Mouse (Mus musculus): Measurements from ENCODE around the gene Eif3l. TPM values are rescaled to one million over a fixed set of nuclear protein-coding genes. Genes with fewer than 3 reads are reported as not detected.

Eif3l gene
- polyA plus RNA-seq, 1 experiment from 2014 or later = 165 TPM

GRCm38 (mm10) chr15:79060887-79061565 is 14.0 kb upstream of the Eif3l start:
- Histone ChIP-seq H3K4me2 (ENCODE audit: low read length) (no peak overlapping the region), H3K9me3 (replicated peaks; ENCODE audit: control insufficient read depth, low read length, poor library complexity, severe bottlenecking) (no peaks in the 10 kb centered on the region), H3K27ac (ENCODE audit: low read length) (no peak overlapping the region), H3K27me3 (ENCODE audit: control insufficient read depth, insufficient read depth, low read depth, low read length) (no peaks in the 10 kb centered on the region), H3K4me3 (ENCODE audit: low read depth, low read length) (no peak overlapping the region), H3K4me1 (ENCODE audit: control insufficient read depth, insufficient read depth, low read length) (peaks cover 16% of the 10 kb centered on the region), H3K9ac (ENCODE audit: low read depth, low read length) (no peak overlapping the region), H3K36me3 (ENCODE audit: control insufficient read depth, insufficient read depth, low read length) (peaks cover 25% of the 10 kb centered on the region)
- WGBS = 85% methylated on average over 14 of the region's 14 CpGs
- no peak for ATAC-seq

- ATAC-seq = peak; percentile 100
- Histone ChIP-seq H3K36me3 (ENCODE audit: control insufficient read depth, insufficient read depth, low read length) (peaks cover 18% of the 10 kb centered on the region), H3K4me2 (ENCODE audit: low read length) (peak within 1 kb of the TSS; percentile 87), H3K27ac (ENCODE audit: low read length) (peak within 1 kb of the TSS; percentile 83), H3K4me3 (ENCODE audit: low read depth, low read length) (peak within 1 kb of the TSS; percentile 96), H3K9ac (ENCODE audit: low read depth, low read length) (peak within 1 kb of the TSS; percentile 90), H3K27me3 (ENCODE audit: control insufficient read depth, insufficient read depth, low read depth, low read length) (no peaks in the 10 kb centered on the region), H3K9me3 (replicated peaks; ENCODE audit: control insufficient read depth, low read length, poor library complexity, severe bottlenecking) (no peaks in the 10 kb centered on the region), H3K4me1 (ENCODE audit: control insufficient read depth, insufficient read depth, low read length) (peaks cover 16% of the 10 kb centered on the region)
- under 1% methylated on average over 80 of the region's 80 CpGs for WGBS
These were observed 12.4 kb upstream of the Eif3l start, which contains the start of gene Ankrd54 for GRCm38 (mm10) chr15:79062376-79063159. Ankrd54 (minus strand) TSS chr15:79062893.

- Histone ChIP-seq H3K4me3 (ENCODE audit: low read depth, low read length) (peak overlapping the region; percentile 35), H3K27ac (ENCODE audit: low read length) (peak overlapping the region; percentile 58), H3K4me1 (ENCODE audit: control insufficient read depth, insufficient read depth, low read length) (peaks cover 16% of the 10 kb centered on the region), H3K27me3 (ENCODE audit: control insufficient read depth, insufficient read depth, low read depth, low read length) (no peaks in the 10 kb centered on the region), H3K4me2 (ENCODE audit: low read length) (peak overlapping the region; percentile 66), H3K36me3 (ENCODE audit: control insufficient read depth, insufficient read depth, low read length) (peaks cover 15% of the 10 kb centered on the region), H3K9me3 (replicated peaks; ENCODE audit: control insufficient read depth, low read length, poor library complexity, severe bottlenecking) (no peaks in the 10 kb centered on the region), H3K9ac (ENCODE audit: low read depth, low read length) (peak overlapping the region; percentile 52)
- 10% methylated on average over 14 of the region's 14 CpGs for WGBS
- ATAC-seq = no peak
These were observed 11.7 kb upstream of the Eif3l start for GRCm38 (mm10) chr15:79063160-79063740.

- Histone ChIP-seq H3K4me2 (ENCODE audit: low read length) (no peak overlapping the region), H3K27me3 (ENCODE audit: control insufficient read depth, insufficient read depth, low read depth, low read length) (no peaks in the 10 kb centered on the region), H3K36me3 (ENCODE audit: control insufficient read depth, insufficient read depth, low read length) (peaks cover 6% of the 10 kb centered on the region; the same call in 1 of the 2 replicates), H3K4me3 (ENCODE audit: low read depth, low read length) (no peak overlapping the region), H3K4me1 (ENCODE audit: control insufficient read depth, insufficient read depth, low read length) (peaks cover 16% of the 10 kb centered on the region), H3K9ac (ENCODE audit: low read depth, low read length) (no peak overlapping the region), H3K9me3 (replicated peaks; ENCODE audit: control insufficient read depth, low read length, poor library complexity, severe bottlenecking) (no peaks in the 10 kb centered on the region), H3K27ac (ENCODE audit: low read length) (no peak overlapping the region)
- ATAC-seq = no peak
- 69% methylated on average over 8 of the region's 8 CpGs for WGBS
These were observed 9.8 kb upstream of the Eif3l start for GRCm38 (mm10) chr15:79065086-79065770.

GRCm38 (mm10) chr15:79066276-79066675 is 8.7 kb upstream of the Eif3l start:
- Histone ChIP-seq H3K9me3 (replicated peaks; ENCODE audit: control insufficient read depth, low read length, poor library complexity, severe bottlenecking) (no peaks in the 10 kb centered on the region), H3K4me1 (ENCODE audit: control insufficient read depth, insufficient read depth, low read length) (peaks cover 12% of the 10 kb centered on the region), H3K4me3 (ENCODE audit: low read depth, low read length) (no peak overlapping the region), H3K27me3 (ENCODE audit: control insufficient read depth, insufficient read depth, low read depth, low read length) (no peaks in the 10 kb centered on the region), H3K9ac (ENCODE audit: low read depth, low read length) (no peak overlapping the region), H3K4me2 (ENCODE audit: low read length) (no peak overlapping the region), H3K36me3 (ENCODE audit: control insufficient read depth, insufficient read depth, low read length) (no peaks in the 10 kb centered on the region), H3K27ac (ENCODE audit: low read length) (no peak overlapping the region)
- 48% methylated on average over 2 of the region's 2 CpGs for WGBS
- no peak for ATAC-seq

GRCm38 (mm10) chr15:79067631-79068030 is 7.3 kb upstream of the Eif3l start:
- 87% methylated on average over 3 of the region's 3 CpGs for WGBS
- no peaks in the 10 kb centered on the region for H3K9me3 ChIP-seq (replicated peaks; ENCODE audit: control insufficient read depth, low read length, poor library complexity, severe bottlenecking)
- H3K27me3 ChIP-seq (ENCODE audit: control insufficient read depth, insufficient read depth, low read depth, low read length) = no peaks in the 10 kb centered on the region
- no peak overlapping the region for H3K27ac ChIP-seq (ENCODE audit: low read length)
- no peak overlapping the region for H3K4me3 ChIP-seq (ENCODE audit: low read depth, low read length)
- H3K4me1 ChIP-seq (ENCODE audit: control insufficient read depth, insufficient read depth, low read length) = peaks cover 4% of the 10 kb centered on the region
- H3K36me3 ChIP-seq (ENCODE audit: control insufficient read depth, insufficient read depth, low read length) = no peaks in the 10 kb centered on the region
- H3K9ac ChIP-seq (ENCODE audit: low read depth, low read length) = no peak overlapping the region
- ATAC-seq = no peak
- H3K4me2 ChIP-seq (ENCODE audit: low read length) = no peak overlapping the region

GRCm38 (mm10) chr15:79068416-79068815 is 6.6 kb upstream of the Eif3l start:
- ATAC-seq = no peak
- Histone ChIP-seq H3K36me3 (ENCODE audit: control insufficient read depth, insufficient read depth, low read length) (no peaks in the 10 kb centered on the region), H3K27ac (ENCODE audit: low read length) (no peak overlapping the region), H3K27me3 (ENCODE audit: control insufficient read depth, insufficient read depth, low read depth, low read length) (no peaks in the 10 kb centered on the region), H3K4me2 (ENCODE audit: low read length) (no peak overlapping the region), H3K9me3 (replicated peaks; ENCODE audit: control insufficient read depth, low read length, poor library complexity, severe bottlenecking) (no peaks in the 10 kb centered on the region), H3K9ac (ENCODE audit: low read depth, low read length) (no peak overlapping the region), H3K4me1 (ENCODE audit: control insufficient read depth, insufficient read depth, low read length) (peaks cover 2% of the 10 kb centered on the region), H3K4me3 (ENCODE audit: low read depth, low read length) (no peak overlapping the region)
- WGBS = 83% methylated on average over 3 of the region's 3 CpGs

- Histone ChIP-seq H3K36me3 (ENCODE audit: control insufficient read depth, insufficient read depth, low read length) (no peaks in the 10 kb centered on the region), H3K9ac (ENCODE audit: low read depth, low read length) (no peak overlapping the region), H3K4me3 (ENCODE audit: low read depth, low read length) (no peak overlapping the region), H3K4me1 (ENCODE audit: control insufficient read depth, insufficient read depth, low read length) (peaks cover 13% of the 10 kb centered on the region), H3K27ac (ENCODE audit: low read length) (no peak overlapping the region), H3K9me3 (replicated peaks; ENCODE audit: control insufficient read depth, low read length, poor library complexity, severe bottlenecking) (no peaks in the 10 kb centered on the region), H3K4me2 (ENCODE audit: low read length) (no peak overlapping the region), H3K27me3 (ENCODE audit: control insufficient read depth, insufficient read depth, low read depth, low read length) (no peaks in the 10 kb centered on the region)
- 65% methylated on average over 5 of the region's 5 CpGs for WGBS
- no peak for ATAC-seq
These were observed 3.6 kb upstream of the Eif3l start for GRCm38 (mm10) chr15:79071117-79072039.
